Comparison of ENCODE assay signal across 1 mouse cellular context in genomic region chr4:43724764-43725163, GRCm38 (mm10).
TF ChIP-seq lines count a peak whose summit lies in the region.

No protein-coding gene starts in this region.

TF ChIP-seq in MEL, 35 proteins besides CTCF, POLR2A, EP300 and RAD21 (continued from another document):
- TF ChIP-seq BHLHE40 (IDR thresholded peaks at IDR 0.05; ENCODE audit: borderline replicate concordance, low read depth, low read length): no peak
- TF ChIP-seq ZNF384 (IDR thresholded peaks at IDR 0.05; ENCODE audit: low read depth, low read length): 0 out of 2 replicates have a peak, but pooled peaks have one; percentile 12
- no peak for TF ChIP-seq CHD1 (IDR thresholded peaks at IDR 0.05; ENCODE audit: low read depth, low read length)
